Comparison of ENCODE assay signal across 10 mouse cellular contexts in the genomic region with DNA sequence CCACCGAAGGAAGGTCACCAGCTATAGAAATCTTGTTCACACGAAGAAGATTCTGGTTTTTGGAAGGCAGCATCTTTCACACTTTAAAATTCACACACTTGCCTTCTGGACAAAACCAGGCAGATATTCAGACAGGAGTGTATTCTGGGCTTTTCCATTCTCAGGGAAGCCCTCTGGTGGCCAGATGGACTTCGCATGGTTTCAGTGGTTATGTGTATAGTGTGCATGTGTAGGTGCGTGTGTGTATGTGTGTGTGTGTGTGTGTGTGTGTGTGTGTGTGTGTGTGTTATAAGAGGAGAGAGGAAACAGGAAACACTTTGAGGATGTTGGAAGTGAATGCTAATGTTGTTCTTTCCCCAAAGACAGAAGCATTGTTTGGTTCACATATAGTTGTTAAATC.
DNase-seq lines count a peak whose midpoint lies in the region; ATAC-seq and TF ChIP-seq lines count a peak whose summit lies in the region.
"Had no signal": no experiment of that assay in that cellular context is flagged by ENCODE, and none has a peak within 500 bp of the region (broad histone marks: within the 10 kb centered on the region; RNA-seq: fewer than 3 reads in every experiment).

No protein-coding gene starts in this region.

- H3K4me1 ChIP-seq in kidney, embryonic 15.5 days, result no peaks in the 10 kb centered on the region
- H3K4me1 ChIP-seq in midbrain, embryonic 13.5 days (replicated peaks), result no peaks in the 10 kb centered on the region
- H3K4me1 ChIP-seq: heart, embryonic 15.5 days had no signal

- no peak overlapping the region for H3K4me2 ChIP-seq in kidney, embryonic 15.5 days
- H3K4me2 ChIP-seq in midbrain, embryonic 13.5 days (replicated peaks), result no peak overlapping the region
- H3K4me2 ChIP-seq: heart, embryonic 15.5 days had no signal

- POLR2A ChIA-PET in Patski (lab: Charles Lee), result no interaction called here

- no peak overlapping the region for H3K9ac ChIP-seq in kidney, embryonic 15.5 days
- H3K9ac ChIP-seq in midbrain, embryonic 13.5 days (replicated peaks), result no peak overlapping the region
- H3K9ac ChIP-seq: heart, embryonic 15.5 days had no signal

- DNase-seq in kidney, adult 11 months, result peak; percentile 40
- DNase-seq in Patski (ENCODE audit: low read depth, low spot score), result no peak
- DNase-seq in cerebellum, postnatal 25 days, result peak; percentile 66 to 82
- DNase-seq in heart, adult 8-10 months (ENCODE audit: low spot score), result peak; percentile 70
- peak in 1 of 2 experiments; percentile 21 for DNase-seq in layer of hippocampus, adult 2 months (ENCODE audit: low spot score in 2 of 2)
- DNase-seq in thymus, postnatal 0 days (ENCODE audit: low spot score), result peak; percentile 69

- no peaks in the 10 kb centered on the region for H3K36me3 ChIP-seq in kidney, embryonic 15.5 days
- no peaks in the 10 kb centered on the region for H3K36me3 ChIP-seq in midbrain, embryonic 13.5 days
- H3K36me3 ChIP-seq: heart, embryonic 15.5 days had no signal

- no peaks in the 10 kb centered on the region for H3K27me3 ChIP-seq in kidney, embryonic 15.5 days
- no peaks in the 10 kb centered on the region for H3K27me3 ChIP-seq in Patski
- no peaks in the 10 kb centered on the region for H3K27me3 ChIP-seq in midbrain, embryonic 13.5 days
- H3K27me3 ChIP-seq: heart, embryonic 15.5 days had no signal

- CTCF ChIA-PET in Patski (lab: Charles Lee), result interaction anchor here (1.6 to 1.7 kb wide), 2 partner anchors 8 to 12 kb away, joined by 4 to 6 read pairs; no protein-coding TSS in a partner anchor

- no peak for ATAC-seq in kidney, embryonic 15.5 days (replicated peaks; ENCODE audit: low FRiP score)
- no peak for ATAC-seq in Patski
- ATAC-seq in midbrain, embryonic 13.5 days, result peak; percentile 73; the same call in 1 of the 2 replicates

- in situ Hi-C loops in Patski (cut with MboI; ENCODE audit: low pct_unique_long_range_greater_than_20kb), result loop anchor here (10.0 kb wide), 1 partner anchor 380 kb away; no protein-coding TSS in a partner anchor

- peak; percentile 72 for TF ChIP-seq CTCF in Patski (IDR thresholded peaks at IDR 0.05)
- TF ChIP-seq CTCF in layer of hippocampus, adult 2 months (conservative IDR thresholded peaks at IDR 0.05), result peak; percentile 71

- no peak overlapping the region for H3K4me3 ChIP-seq in kidney, embryonic 15.5 days (replicated peaks)
- no peak overlapping the region for H3K4me3 ChIP-seq in layer of hippocampus, adult 2 months
- H3K4me3 ChIP-seq in midbrain, embryonic 13.5 days (replicated peaks), result no peak overlapping the region
- H3K4me3 ChIP-seq: heart, embryonic 15.5 days; myocyte had no signal

- WGBS in kidney, embryonic 15.5 days, result 75% methylated on average over 4 of the region's 4 CpGs
- WGBS in midbrain, embryonic 13.5 days, result 77% methylated on average over 4 of the region's 4 CpGs

- H3K9me3 ChIP-seq in kidney, embryonic 15.5 days (replicated peaks), result no peaks in the 10 kb centered on the region
- no peaks in the 10 kb centered on the region for H3K9me3 ChIP-seq in midbrain, embryonic 13.5 days
- H3K9me3 ChIP-seq: heart, embryonic 15.5 days had no signal

- no peak overlapping the region for H3K27ac ChIP-seq in kidney, embryonic 15.5 days
- H3K27ac ChIP-seq in layer of hippocampus, adult 2 months, result no peak overlapping the region
- H3K27ac ChIP-seq in midbrain, embryonic 13.5 days, result no peak overlapping the region
- H3K27ac ChIP-seq: heart, embryonic 15.5 days had no signal
